Mouse (Mus musculus) CH12.LX (cell line): ENCODE measurements at regions not wholly inside any gene's neighbourhood (a gene's known extent, or its start where the extent isn't known, plus 50 kb on each side); places are given as distances from the start of the nearest gene placed in this dataset.

ENCODE experiments used
- DNase-seq: peaks from one replicate; pipeline ENCODE4 v3.0.0-alpha.2; 2013; ENCODE audit errors: extremely low read depth
- H3K27ac ChIP-seq: 2 replicates; pipeline ENCODE4 v1.5.1; 2012; ENCODE audit warnings: low read depth, mild to moderate bottlenecking, control low read depth, moderate library complexity; ENCODE audit not compliant: insufficient read depth
- H3K27me3 ChIP-seq: replicated peaks from 2 replicates; pipeline ENCODE3; 2012; ENCODE audit warnings: inconsistent platforms
- H3K36me3 ChIP-seq, 2 experiments: replicated peaks in 1 of 2; 2 replicates each; pipeline versions ENCODE3 to v1.6.1; 2012; ENCODE audit warnings: inconsistent platforms in 1 of 2, low read length in 1 of 2, mild to moderate bottlenecking in 1 of 2, mixed read lengths in 1 of 2, moderate library complexity in 1 of 2; ENCODE audit not compliant: control insufficient read depth in 1 of 2, insufficient read depth in 1 of 2
- H3K4me1 ChIP-seq, 2 experiments: 2 replicates each; pipeline ENCODE4 v1.6.1; 2012; ENCODE audit warnings: inconsistent platforms in 1 of 2, moderate library complexity in 1 of 2; ENCODE audit not compliant: insufficient read depth in 2 of 2, control insufficient read depth in 1 of 2
- H3K4me2 ChIP-seq: 2 replicates; pipeline ENCODE4 v1.6.1; 2012; ENCODE audit warnings: low read depth, mild to moderate bottlenecking, control low read depth; ENCODE audit not compliant: poor library complexity, insufficient read depth, severe bottlenecking
- H3K4me3 ChIP-seq, 3 experiments: fragments of 150-350 bp in 1 of 3; sonication (generic) in 1 of 3; replicated peaks in 1 of 3; 2 replicates each; pipeline versions ENCODE3 to v1.5.1; 2011 to 2012; ENCODE audit warnings: low read depth in 2 of 3, low read length in 2 of 3, mild to moderate bottlenecking in 2 of 3, moderate library complexity in 2 of 3, control low read depth in 1 of 3, improper control_type of control experiment in 1 of 3, inconsistent platforms in 1 of 3, mixed read lengths in 1 of 3; ENCODE audit not compliant: poor library complexity in 1 of 3
- H3K79me2 ChIP-seq: replicated peaks from 2 replicates; pipeline ENCODE4 v1.6.1; 2012; ENCODE audit warnings: mild to moderate bottlenecking, moderate library complexity; ENCODE audit not compliant: control insufficient read depth, poor library complexity, insufficient read depth, severe bottlenecking; ENCODE audit errors: extremely low read depth
- H3K9ac ChIP-seq: 2 replicates; pipeline ENCODE4 v1.6.1; 2012; ENCODE audit warnings: low read depth, mild to moderate bottlenecking, control low read depth, moderate library complexity; ENCODE audit not compliant: insufficient read depth
- H3K9me3 ChIP-seq: replicated peaks from 2 replicates; pipeline ENCODE3; 2012; ENCODE audit warnings: low read length, inconsistent platforms, mixed read lengths
- CHD1 ChIP-seq: IDR thresholded peaks from 2 replicates; pipeline ENCODE4 v1.6.1; 2012; ENCODE audit warnings: low read depth, low read length, improper control_type of control experiment, inconsistent platforms
- E2F4 ChIP-seq: IDR thresholded peaks from 2 replicates; pipeline ENCODE4 v1.6.1; 2011; ENCODE audit warnings: low read depth, low read length, improper control_type of control experiment; ENCODE audit not compliant: insufficient replicate concordance
- ELF1 ChIP-seq: IDR thresholded peaks from 2 replicates; pipeline ENCODE4 v1.6.1; 2014; ENCODE audit warnings: low read depth, mild to moderate bottlenecking, inconsistent platforms, low read length, improper control_type of control experiment
- ETS1 ChIP-seq: conservative IDR thresholded peaks from 2 replicates; pipeline ENCODE4 v1.6.1; 2012; ENCODE audit warnings: low read depth, mild to moderate bottlenecking, inconsistent platforms, low read length, improper control_type of control experiment, moderate library complexity
- GABPA ChIP-seq: IDR thresholded peaks from 2 replicates; pipeline ENCODE4 v1.6.1; 2012; ENCODE audit warnings: low read depth, low read length, improper control_type of control experiment, inconsistent platforms; ENCODE audit not compliant: insufficient replicate concordance
- HCFC1 ChIP-seq: IDR thresholded peaks from 2 replicates; pipeline ENCODE4 v1.6.1; 2012; ENCODE audit warnings: low read depth, mild to moderate bottlenecking, inconsistent platforms, low read length, improper control_type of control experiment
- IRF4 ChIP-seq: IDR thresholded peaks from 2 replicates; pipeline ENCODE4 v1.6.1; 2014; ENCODE audit warnings: low read depth, mild to moderate bottlenecking, inconsistent platforms, low read length, improper control_type of control experiment
- JUN ChIP-seq: IDR thresholded peaks from 2 replicates; pipeline ENCODE4 v1.6.1; 2011; ENCODE audit warnings: low read depth, mild to moderate bottlenecking, low read length, improper control_type of control experiment, moderate library complexity; ENCODE audit not compliant: insufficient read depth
- MAFK ChIP-seq: IDR thresholded peaks from 2 replicates; pipeline ENCODE4 v1.6.1; 2011; ENCODE audit warnings: low read length, improper control_type of control experiment; ENCODE audit not compliant: insufficient replicate concordance
- MAZ ChIP-seq: IDR thresholded peaks from 2 replicates; pipeline ENCODE4 v1.6.1; 2012; ENCODE audit warnings: low read depth, mild to moderate bottlenecking, inconsistent platforms, low read length, improper control_type of control experiment, moderate library complexity
- MXI1 ChIP-seq: IDR thresholded peaks from 2 replicates; pipeline ENCODE4 v1.6.1; 2011; ENCODE audit warnings: mild to moderate bottlenecking, low read depth, low read length, improper control_type of control experiment
- NRF1 ChIP-seq: IDR thresholded peaks from 2 replicates; pipeline ENCODE4 v1.6.1; 2014; ENCODE audit warnings: low read depth, mild to moderate bottlenecking, inconsistent platforms, low read length, improper control_type of control experiment, moderate library complexity
- POLR2AphosphoS2 ChIP-seq: IDR thresholded peaks from 2 replicates; pipeline ENCODE4 v1.6.1; 2011; ENCODE audit warnings: low read depth, low read length, improper control_type of control experiment
- RCOR1 ChIP-seq: conservative IDR thresholded peaks from 2 replicates; pipeline ENCODE4 v1.6.1; 2012; ENCODE audit warnings: low read depth, mild to moderate bottlenecking, inconsistent platforms, low read length, improper control_type of control experiment
- SIN3A ChIP-seq: IDR thresholded peaks from 2 replicates; pipeline ENCODE4 v1.6.1; 2012; ENCODE audit warnings: low read length, improper control_type of control experiment, inconsistent platforms
- TBP ChIP-seq: conservative IDR thresholded peaks from 2 replicates; pipeline ENCODE4 v1.6.1; 2011; ENCODE audit warnings: low read depth, low read length, improper control_type of control experiment
- TCF12 ChIP-seq: IDR thresholded peaks from 2 replicates; pipeline ENCODE4 v1.6.1; 2014; ENCODE audit warnings: low read depth, mild to moderate bottlenecking, inconsistent platforms, low read length, improper control_type of control experiment
- ZC3H11A ChIP-seq: IDR thresholded peaks from 2 replicates; pipeline ENCODE4 v1.6.1; 2012; ENCODE audit warnings: low read depth, mild to moderate bottlenecking, inconsistent platforms, low read length, improper control_type of control experiment
- dilution Hi-C: fragments of 300-500 bp; cut with MboI; formaldehyde crosslinking; loops from 2 replicates; pipeline ENCODE4 v1.14.3; 2020; ENCODE audit warnings: low sequenced_read_pairs; ENCODE audit not compliant: extremely low pct_unique_long_range_greater_than_20kb, extremely low pct_ligation_motif_present
- in situ Hi-C: fragments of 300-500 bp; cut with MboI; formaldehyde crosslinking; loops from 3 replicates; pipeline ENCODE4 v1.14.3; 2019; ENCODE audit warnings: low sequenced_read_pairs, low pct_ligation_motif_present, low pct_unique_long_range_greater_than_20kb, mixed read lengths

GRCm38 (mm10) chr12:54535556-54536516, 120.5 kb downstream of the Sptssa start:
- dilution Hi-C loops = no loop called here
- H3K9ac ChIP-seq = no peak overlapping the region
- in situ Hi-C loops = no loop called here
- TF ChIP-seq RCOR1 (no peak), SIN3A (no peak), ELF1 (no peak), HCFC1 (no peak), TCF12 (no peak), TBP (no peak), CHD1 (no peak), MAZ (no peak), NRF1 (no peak), GABPA (no peak), ETS1 (no peak), ZC3H11A (no peak), IRF4 (no peak)
- TF ChIP-seq, all 38 proteins: peak for 0
- DNase-seq = no peak
- Histone ChIP-seq H3K4me2 (no peak overlapping the region; the same call in 1 of the 2 replicates), H3K27me3 (no peaks in the 10 kb centered on the region), H3K27ac (no peak overlapping the region), H3K4me1 (peaks cover 0 to 3% of the 10 kb centered on the region in 2 experiments; a peak in 2 of 4 replicates), H3K36me3 (no peaks in the 10 kb centered on the region), H3K9me3 (no peaks in the 10 kb centered on the region), H3K4me3 (no peak overlapping the region), H3K79me2 (no peaks in the 10 kb centered on the region)

- Histone ChIP-seq H3K9me3 (no peaks in the 10 kb centered on the region), H3K36me3 (no peaks in the 10 kb centered on the region), H3K9ac (no peak overlapping the region), H3K27me3 (no peaks in the 10 kb centered on the region), H3K4me3 (no peak overlapping the region), H3K4me2 (no peak overlapping the region), H3K79me2 (no peaks in the 10 kb centered on the region), H3K4me1 (peaks cover 0 to 3% of the 10 kb centered on the region in 2 experiments; a peak in 2 of 4 replicates), H3K27ac (no peak overlapping the region)
- TF ChIP-seq ETS1 = no peak
- no peak for TF ChIP-seq SIN3A
- no peak for TF ChIP-seq E2F4
- TF ChIP-seq POLR2AphosphoS2 = no peak
- no peak for TF ChIP-seq MAFK
- no peak for TF ChIP-seq IRF4
- TF ChIP-seq MXI1 = no peak
- no peak for TF ChIP-seq CHD1
- no peak for TF ChIP-seq JUN
- dilution Hi-C loops = no loop called here
- no peak for DNase-seq
- in situ Hi-C loops = no loop called here
Observed at GRCm38 (mm10) chr12:54534910-54535309, 121.5 kb downstream of the Sptssa start.
